Mouse (Mus musculus) gastrocnemius, postnatal 14 days (tissue): ENCODE results near the gene Prtg. TPM values are rescaled to one million over a fixed set of nuclear protein-coding genes. Genes with fewer than 3 reads are reported as not detected.

Source experiments
- DNase-seq: peaks from one replicate; pipeline ENCODE4 v3.0.0; 2021; ENCODE audit warnings: mixed read lengths
- intact Hi-C: fragments of 180-260 bp; cut with DNase I; formaldehyde crosslinking; loops from one replicate; pipeline ENCODE4 v1.15.1; 2025; ENCODE audit warnings: low total_unique reads
- total RNA-seq, 2 experiments: library from RNA; stranded (reverse); gene quantifications; 2 replicates each; pipeline ENCODE4 v1.2.3; 2021

Prtg gene
- total RNA-seq, 2 experiments from 2014 or later = 0.45 to 0.80 TPM

- intact Hi-C loops = no loop called here
- no peak for DNase-seq
Measured at GRCm38 (mm10) chr9:72851979-72852378, 45.3 kb downstream of the Prtg start.

GRCm38 (mm10) chr9:72853681-72854190, 47.1 kb downstream of the Prtg start:
- DNase-seq = no peak
- intact Hi-C loops = no loop called here

GRCm38 (mm10) chr9:72856721-72857120, 50.0 kb downstream of the Prtg start:
- DNase-seq = no peak
- intact Hi-C loops = no loop called here

- no peak for DNase-seq
- intact Hi-C loops = no loop called here
Measured at GRCm38 (mm10) chr9:72860764-72861163, 54.1 kb downstream of the Prtg start.

- intact Hi-C loops = no loop called here
- no peak for DNase-seq
Measured at GRCm38 (mm10) chr9:72861235-72861634, 54.6 kb downstream of the Prtg start.

- DNase-seq = no peak
- intact Hi-C loops = no loop called here
Measured at GRCm38 (mm10) chr9:72862186-72862585, 55.5 kb downstream of the Prtg start.

- DNase-seq = no peak
- intact Hi-C loops = no loop called here
Measured at GRCm38 (mm10) chr9:72862955-72863354, 56.3 kb downstream of the Prtg start.

- DNase-seq = no peak
- intact Hi-C loops = no loop called here
Measured at GRCm38 (mm10) chr9:72863773-72864172, 57.1 kb downstream of the Prtg start.

GRCm38 (mm10) chr9:72867434-72867833, 60.8 kb downstream of the Prtg start:
- intact Hi-C loops = no loop called here

GRCm38 (mm10) chr9:72868774-72869173, 62.1 kb downstream of the Prtg start:
- no peak for DNase-seq
- intact Hi-C loops = no loop called here

More at GRCm38 (mm10) chr9:72867434-72867833, 60.8 kb downstream of the Prtg start:
- DNase-seq = no peak

- intact Hi-C loops = no loop called here
Measured at GRCm38 (mm10) chr9:72871506-72872297, 65.0 kb downstream of the Prtg start.

GRCm38 (mm10) chr9:72872298-72873130, 65.8 kb downstream of the Prtg start:
- no peak for DNase-seq
- intact Hi-C loops = no loop called here

More at GRCm38 (mm10) chr9:72871506-72872297, 65.0 kb downstream of the Prtg start:
- DNase-seq = peak; percentile 18

GRCm38 (mm10) chr9:72875878-72876277, 69.2 kb downstream of the Prtg start:
- no peak for DNase-seq
- intact Hi-C loops = no loop called here

- intact Hi-C loops = no loop called here
Measured at GRCm38 (mm10) chr9:72877905-72878304, 71.2 kb downstream of the Prtg start.

GRCm38 (mm10) chr9:72878656-72879055, 72.0 kb downstream of the Prtg start:
- intact Hi-C loops = no loop called here
- DNase-seq = no peak

More at GRCm38 (mm10) chr9:72877905-72878304, 71.2 kb downstream of the Prtg start:
- DNase-seq = no peak

- DNase-seq = no peak
- intact Hi-C loops = no loop called here
Measured at GRCm38 (mm10) chr9:72879601-72880000, 72.9 kb downstream of the Prtg start.

GRCm38 (mm10) chr9:72880225-72880960, 73.7 kb downstream of the Prtg start:
- intact Hi-C loops = no loop called here
- DNase-seq = no peak

- peak; percentile 23 for DNase-seq
- intact Hi-C loops = no loop called here
Measured at GRCm38 (mm10) chr9:72881026-72881768, 74.5 kb downstream of the Prtg start.

GRCm38 (mm10) chr9:72883940-72884339, 77.3 kb downstream of the Prtg start:
- peak; percentile 24 for DNase-seq
- intact Hi-C loops = loop anchor here (2.0 kb wide), 1 partner anchor 117 kb away; no protein-coding TSS in a partner anchor
